Mouse (Mus musculus) left cerebral cortex, adult 11 months (tissue): Measurements from ENCODE around the gene Rab19.
"Not testable (repeated sequence)": the region's sequence is repeated elsewhere in the genome, so short reads cannot be mapped to it uniquely, and the experiment has no call there.

Experiments
- DNase-seq: peaks from one replicate; pipeline ENCODE4 v3.0.0; 2022; ENCODE audit warnings: low spot score

The Rab19 gene

DNA sequence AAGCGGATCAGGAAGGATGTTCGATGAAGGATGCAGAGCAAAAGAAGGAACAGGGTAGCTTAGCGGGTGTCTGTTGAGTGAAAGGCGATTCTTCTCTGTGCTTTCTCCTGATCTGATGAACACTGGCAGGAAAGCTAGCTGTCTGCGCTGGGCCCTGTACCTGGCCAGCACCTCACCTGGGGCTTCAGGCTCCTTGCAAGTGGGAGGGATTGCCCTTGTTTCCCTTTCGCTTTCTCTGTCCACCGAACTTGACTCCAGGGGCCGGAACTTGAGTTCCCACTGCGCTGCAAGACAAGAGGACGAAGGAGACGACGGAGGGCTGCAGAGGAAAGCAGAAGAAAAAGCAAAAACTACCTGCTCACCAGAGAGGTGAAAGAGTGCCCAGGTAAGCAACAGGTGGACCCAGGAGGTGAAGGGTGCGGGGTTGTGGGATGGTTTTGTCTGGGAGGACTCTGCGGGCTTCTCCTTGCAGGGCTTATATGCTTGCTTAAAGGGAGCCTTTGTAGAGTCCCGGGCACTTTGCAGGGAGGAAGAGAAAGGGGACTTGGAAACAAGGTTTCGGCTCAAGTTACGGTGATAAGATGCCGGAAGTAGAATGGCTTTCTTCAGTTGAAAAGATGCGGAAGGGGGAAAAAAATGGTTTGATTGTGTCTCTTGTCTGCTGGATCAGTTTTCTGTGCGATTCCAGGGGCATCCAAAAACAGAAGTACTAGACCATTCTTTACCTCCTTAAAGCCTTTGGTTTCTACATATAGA lies at the start of gene Rab19:
Gene Rab19 (plus strand): TSS at position 51 of the 756 bp plus-strand sequence.
- no peak for DNase-seq

DNA sequence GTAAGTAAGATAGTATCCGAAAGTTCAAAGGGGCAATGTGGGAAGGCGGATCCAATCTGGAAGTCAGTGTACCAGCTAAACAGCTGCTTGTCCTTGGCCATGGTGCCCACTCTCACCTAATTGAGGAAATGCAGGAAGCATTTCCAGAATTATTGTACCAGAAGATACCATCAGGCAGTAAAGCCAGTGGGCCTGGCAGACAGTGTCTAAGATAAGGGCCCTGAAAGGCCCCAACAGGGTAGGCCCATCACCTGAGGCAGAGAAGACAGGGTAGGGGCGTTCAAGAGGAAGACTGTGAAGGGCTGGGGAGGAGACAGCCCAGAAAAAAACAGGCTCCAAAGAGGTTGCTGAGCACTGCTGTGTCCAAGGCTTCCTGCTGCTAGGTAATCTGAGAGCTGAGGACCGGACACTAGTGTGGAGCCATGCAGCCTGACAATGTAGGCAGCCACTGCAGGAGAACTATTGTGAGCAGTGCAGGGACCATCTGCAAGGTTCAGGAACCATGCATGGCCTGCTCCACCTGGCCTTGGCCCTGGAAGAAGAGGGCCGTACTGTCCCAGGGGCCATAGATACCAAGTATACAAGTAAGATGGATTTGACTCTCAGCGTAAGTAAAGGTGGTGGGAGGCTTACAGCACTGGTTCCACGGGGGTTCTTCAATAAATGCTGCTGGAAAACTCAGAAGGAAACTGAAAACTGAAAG lies 48.8 kb upstream of the Rab19 start:
- no peak for DNase-seq

DNA sequence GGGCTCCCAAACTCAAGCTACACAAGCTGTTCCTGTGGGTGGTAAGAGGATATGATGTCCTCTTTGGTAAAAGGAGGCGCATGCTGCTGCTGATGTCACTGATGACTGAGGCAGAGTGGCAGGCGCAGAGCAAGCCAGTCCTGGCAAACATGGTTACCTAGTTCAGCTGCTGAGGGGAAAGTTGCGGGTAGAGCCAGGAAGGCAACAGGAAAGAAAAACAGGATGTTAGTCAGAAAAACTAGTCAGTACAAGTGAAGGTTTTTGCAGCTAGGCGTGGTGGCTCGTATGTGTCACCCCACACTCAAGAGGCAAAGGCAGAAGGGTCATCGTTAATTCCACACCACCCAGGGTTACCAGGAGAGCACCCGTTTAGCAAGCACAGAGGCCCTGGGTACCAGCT lies 46.8 kb upstream of the Rab19 start:
- DNase-seq = no peak

DNA sequence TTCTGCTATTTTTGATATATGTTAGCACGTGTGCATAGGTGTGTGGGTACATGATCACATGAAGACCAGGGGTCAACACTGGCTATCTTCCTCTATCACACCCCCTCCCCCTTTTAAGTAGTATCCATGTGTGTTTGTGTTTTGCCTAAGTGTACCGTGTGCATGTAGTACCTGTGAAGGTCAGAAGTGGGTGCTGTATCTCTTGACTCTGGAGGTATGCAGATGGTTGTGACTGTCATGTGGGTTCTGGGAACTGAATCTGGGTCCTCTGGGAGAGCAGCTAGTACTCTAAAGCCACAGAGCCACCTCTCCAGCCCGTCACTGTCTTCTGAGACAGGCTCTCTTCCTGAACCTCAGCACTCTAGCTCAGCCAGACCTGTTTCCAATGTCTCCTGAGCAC lies 46.1 kb upstream of the Rab19 start:
- no peak for DNase-seq

DNA sequence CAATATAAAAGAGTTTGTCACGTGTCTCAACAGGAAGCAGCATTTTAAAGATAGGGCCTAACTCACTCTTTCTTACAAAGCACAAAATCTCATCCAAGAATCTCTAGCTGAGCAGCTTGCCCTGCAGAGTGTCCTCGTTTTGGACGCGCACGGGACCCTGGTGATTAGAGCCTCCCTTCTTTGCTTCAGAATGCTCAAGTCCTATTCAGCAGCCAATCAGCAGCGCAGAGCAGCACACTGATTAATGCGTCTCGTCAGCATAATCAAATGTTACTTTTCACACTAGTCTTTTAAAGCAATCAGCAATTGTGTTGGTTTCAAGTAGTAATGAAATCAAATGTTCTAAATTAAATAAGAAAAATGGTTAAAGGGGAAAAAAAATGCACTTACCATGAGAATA lies 42.6 kb upstream of the Rab19 start:
- no peak for DNase-seq

DNA sequence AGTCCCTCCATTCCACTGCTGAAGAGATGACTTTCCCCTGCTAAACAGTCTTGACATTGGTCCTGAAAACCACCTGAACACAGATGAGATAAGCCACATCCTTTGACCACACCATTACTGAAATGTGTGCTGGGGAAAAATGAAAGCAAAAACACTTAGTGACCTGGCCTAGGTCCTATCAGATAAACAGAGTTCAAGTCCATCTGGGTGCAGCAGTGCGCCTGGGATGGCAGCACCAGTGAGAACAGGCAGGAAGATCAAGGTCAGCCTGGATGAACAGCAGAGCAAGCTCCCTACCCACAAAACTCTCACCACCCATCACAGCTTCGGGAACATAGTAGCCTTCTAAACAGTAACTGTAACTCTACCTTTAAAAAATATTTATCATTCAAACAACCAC lies 39.2 kb upstream of the Rab19 start:
- DNase-seq = no peak

DNA sequence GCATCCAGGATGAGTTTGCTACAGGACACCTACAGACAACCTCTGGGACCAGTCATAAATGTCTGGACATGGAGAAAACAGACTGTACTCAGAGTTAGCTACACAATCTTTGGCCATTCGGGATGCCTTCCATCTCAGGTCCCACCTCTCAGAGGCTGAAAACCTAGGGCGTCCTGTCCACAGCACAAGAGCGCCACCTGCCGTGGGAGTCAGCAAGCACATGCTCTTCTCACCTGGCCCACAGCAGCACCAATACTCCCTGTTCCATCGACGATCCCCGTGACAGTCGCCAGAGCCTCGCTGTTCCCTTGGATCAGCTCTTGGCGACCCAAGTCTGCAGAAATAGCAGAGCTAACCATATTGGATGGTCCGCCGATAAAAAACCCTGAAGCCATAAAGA lies 37.0 kb upstream of the Rab19 start:
- DNase-seq = peak; percentile 73

DNA sequence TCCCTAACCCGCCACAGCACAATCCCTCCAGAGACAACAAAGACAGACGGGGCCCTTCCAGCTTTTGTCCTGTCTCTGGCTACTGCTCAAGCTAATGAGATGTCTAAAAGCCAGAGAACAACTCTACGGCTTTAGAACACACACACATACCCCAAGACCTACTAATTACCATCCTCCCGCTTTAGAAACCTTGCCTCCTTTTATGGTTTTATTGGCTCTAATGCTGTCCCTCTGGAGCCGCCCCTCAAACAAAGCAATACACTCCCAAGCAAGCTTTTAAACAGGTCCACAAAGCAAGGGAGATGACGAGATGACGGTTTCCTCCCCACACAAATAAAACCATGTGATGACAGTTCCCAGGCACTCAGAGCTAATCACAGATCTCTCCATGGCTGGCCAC lies 35.5 kb upstream of the Rab19 start:
- no peak for DNase-seq

DNA sequence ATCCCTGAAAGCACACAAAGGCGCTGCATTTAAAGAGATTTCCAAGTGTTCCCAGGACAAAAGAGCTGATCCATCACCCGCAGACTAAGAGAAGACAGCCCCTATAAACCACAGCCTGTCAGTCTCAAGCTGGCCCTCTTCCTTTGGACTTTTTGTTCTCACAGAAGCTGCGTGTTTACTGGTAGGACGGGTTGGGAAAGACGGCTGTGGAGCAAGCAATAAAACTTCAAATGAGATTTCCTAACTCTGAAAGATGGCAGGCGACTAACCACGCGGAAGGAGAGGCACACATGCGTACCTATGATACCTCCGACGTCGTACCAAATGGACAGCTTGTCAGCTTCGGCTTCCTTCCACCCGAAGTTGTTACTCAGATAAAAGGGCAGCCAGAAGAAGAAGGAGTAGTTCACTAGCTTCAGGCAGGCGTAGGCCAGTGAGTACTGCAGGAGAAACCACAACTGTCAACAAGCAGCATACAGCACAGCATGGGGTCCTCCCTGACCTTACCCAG lies 33.9 kb upstream of the Rab19 start:
- no peak for DNase-seq

DNA sequence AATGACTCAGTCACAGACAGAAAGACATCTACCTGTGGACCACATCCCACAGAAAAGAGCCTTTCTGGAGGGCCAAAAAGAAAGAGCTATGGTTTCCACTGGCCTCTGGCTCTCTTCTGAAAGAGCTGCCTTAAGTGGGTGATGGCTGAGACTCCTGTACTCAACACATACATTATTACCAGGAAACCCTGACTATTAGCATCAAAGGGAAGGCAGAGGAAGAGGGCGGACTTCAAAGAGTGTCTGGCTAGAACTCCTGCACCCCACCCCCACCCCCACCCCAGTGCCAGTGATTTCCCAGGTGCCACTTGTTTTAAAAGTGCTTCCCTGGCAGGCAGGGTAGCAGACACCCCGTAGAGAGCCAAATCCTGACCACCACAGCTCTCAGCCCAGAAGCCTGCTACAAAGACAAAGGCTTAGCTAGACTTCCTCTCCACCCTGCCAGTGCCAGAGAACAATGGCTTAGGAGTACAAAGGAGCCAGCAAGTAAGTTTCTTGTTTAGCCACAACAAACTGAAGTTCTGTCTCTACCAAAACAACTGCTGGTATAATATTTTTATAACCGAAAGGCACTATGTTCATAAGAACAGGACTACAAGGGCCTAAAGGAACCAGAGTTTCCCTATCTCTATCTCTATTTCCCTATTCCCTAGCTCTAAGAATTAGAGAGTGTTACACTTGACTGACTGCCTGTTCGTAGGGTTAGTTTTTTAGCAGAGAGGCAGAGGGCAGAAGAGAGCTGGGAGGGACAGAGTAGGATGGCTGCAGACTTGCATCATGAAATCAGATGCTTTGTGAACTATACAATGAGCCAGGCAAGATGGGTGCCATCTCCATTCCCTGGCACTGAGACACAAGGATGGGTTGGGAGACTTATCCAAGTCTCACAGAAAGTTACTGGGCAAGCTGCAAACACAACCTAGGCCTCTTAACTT lies 32.8 kb upstream of the Rab19 start:
- no peak for DNase-seq

DNA sequence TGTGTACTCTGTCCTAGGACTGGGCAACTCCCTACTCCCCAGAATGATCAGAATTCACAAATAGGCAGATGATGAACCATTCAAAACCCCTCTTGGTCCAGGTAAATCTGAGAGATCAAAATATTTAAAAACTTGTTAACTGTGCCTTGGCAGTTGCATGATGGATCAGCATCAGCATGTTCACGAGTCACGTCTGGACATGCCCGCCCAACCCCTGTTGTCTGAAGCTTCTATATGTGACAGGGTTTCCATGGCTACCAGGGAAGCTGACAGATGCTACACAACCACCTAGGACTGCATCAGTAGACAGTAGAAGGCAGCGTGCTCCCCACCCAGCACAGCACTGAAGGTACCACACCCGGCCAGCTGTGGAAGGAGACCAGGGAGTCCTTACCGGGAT lies 32.0 kb upstream of the Rab19 start:
- no peak for DNase-seq

DNA sequence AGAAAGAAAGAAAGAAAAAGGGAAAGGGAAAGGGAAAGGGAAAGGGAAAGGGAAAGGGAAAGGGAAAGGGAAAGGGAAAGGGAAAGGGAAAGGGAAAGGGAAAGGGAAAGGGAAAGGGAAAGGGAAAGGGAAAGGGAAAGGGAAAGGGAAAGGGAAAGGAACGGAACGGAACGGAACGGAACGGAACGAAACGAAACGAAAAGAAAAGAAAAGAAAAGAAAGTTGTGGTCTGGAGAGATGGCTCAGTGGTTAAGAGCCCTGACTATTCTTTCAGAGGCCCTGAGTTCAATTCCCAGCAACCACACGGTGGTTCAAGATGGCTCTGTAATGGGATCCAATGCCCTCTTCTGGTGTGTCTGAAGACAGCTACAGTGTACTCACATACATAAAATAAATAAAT lies 21.8 kb upstream of the Rab19 start:
- DNase-seq = not testable (repeated sequence)

DNA sequence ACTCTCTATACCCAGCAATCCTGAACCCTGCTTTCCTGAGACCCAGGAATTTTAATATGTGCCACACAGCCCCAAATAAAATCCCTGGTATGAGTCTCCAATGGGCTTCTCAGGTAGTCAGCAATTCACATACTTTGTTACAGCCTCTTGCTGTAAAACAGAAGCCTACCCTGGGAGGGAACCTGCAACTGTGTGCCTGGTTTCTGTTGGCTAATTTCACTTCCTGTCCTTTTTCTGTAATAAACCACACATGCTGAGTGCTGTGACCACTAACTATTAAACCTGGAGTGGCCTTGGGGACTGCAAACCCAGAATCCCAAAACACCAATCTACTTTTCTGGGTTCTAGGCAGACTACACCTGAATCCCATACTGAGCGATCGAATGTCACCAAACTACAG lies 18.3 kb upstream of the Rab19 start:
- DNase-seq = no peak

DNA sequence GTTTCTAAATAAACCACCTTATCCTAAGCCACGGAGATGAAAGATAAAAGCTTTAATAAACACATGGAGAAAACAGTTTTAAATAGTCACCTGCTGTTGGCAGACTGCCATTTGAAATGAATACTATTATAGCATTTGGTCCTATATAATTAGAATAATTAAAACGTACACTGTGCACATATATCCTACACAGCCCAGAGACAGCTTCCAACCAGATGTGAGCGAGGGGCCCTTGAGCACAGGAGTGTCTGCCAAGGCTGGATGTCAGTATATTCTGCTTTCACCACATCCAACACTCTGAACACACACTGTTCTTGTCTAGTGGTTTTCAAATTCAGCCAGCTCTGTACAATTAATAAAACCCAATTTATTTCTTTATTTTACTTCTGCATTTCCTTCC lies 11.3 kb upstream of the Rab19 start:
- no peak for DNase-seq

DNA sequence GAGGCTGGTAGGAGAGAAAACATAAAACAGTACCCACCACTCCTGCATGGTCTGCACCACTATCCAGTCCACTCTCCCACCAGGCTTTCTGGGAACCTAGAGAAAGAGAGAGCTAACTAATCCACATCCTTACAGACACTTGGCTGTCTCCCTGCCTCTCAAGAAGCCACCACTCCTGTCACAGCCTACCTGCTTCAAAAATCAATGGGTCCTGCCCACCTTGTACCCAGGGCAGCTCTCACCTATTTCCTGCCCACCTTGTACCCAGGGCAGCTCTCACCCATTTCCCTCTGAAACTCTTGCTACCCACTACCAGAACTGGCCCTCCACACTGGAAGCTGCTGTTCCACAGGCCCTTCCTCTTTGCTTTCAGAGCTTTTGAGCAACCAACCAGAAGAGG lies 8.9 kb upstream of the Rab19 start:
- no peak for DNase-seq

DNA sequence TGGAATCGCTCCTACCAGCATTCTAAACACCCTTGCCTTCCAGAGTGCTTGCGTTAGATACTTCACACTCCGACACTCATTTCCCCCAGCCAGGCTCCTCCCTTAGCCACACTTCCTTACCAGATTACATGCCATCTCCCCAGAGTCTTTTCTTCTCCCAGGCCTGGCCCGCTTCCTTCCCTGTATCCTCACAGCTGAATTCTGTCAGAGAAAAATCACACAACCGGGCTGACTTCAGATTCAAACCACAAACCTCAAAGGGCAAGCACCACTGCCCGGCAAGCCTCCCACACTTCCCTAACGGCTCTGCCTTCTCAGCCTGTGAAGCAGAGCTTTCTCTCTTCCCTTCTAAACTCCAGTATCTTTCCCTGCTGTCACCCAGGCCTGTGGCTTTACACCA lies 8.2 kb upstream of the Rab19 start:
- no peak for DNase-seq

DNA sequence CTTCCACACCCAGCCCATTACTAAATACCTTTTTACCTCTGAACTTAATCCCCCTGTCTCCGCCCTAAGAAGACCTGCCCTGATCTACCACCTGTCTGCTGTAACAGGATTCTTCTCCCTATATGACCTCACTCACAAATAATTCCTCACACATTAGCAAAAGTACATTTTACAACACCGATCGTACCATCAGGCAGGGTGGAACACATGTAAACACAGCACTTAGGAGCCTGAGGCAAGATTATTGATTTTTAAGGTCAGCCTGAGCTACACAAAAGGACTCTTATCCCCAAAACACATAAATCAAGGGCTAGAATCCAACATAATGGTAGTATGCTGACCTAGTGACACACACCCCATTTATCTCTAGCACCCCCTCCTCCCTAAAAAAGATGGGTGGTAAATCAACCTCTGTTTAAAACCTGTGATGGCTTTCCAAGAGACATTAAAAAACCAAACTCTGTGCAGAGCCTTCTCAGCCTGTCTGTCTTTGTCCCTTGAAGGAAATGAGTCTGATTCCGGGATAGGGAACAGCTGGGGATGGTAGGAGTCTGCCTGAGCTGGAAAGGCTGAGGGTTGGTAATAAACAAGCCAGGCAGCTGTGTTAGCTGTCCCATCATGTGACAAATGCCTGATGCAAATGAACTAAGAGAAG lies 7.5 kb upstream of the Rab19 start:
- DNase-seq = no peak

DNA sequence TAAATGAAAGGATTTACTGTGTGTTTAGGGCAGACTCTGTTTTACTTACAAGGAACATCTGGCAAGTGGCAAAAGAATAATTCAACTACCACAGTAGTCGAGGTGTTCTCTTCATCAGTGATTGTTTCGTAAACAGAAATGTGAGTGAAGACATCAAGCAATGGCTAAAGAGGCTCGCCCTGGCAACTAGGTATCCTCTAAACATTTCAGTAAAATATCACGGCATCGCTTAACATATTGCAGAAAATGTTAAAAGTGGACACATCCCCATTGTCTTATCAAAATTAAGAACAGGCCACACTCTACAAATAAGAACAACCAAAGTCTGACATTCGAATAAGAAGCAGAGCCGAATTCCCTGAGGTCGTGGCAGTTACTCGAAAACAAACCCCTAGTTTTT lies 4.2 kb upstream of the Rab19 start:
- DNase-seq = no peak

DNA sequence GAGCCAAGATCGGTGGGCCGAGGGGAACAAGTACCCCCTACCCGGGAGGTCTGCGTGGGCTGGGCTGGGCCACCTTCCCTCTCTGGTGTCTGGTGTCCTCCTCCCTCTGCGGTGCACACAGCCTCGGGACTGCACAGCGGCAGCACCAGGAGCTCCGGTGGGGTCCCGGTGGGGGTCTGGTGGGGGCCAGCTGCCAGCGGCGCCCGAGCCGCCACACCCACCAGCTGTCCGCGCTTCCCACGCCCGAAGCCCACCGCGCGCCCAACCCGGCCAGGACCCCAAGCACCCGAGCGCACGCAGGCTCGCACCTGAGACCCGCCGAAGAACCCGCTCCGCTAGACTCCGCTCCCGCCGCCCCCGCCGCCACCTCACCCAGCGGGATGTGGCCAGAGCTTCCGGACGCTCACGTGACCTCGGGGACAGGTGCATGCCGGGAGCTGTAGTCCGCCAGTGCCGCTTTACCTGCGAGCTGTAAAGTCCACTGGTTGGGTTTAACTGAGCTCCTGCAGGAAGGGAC lies 3.6 kb upstream of the Rab19 start, which contains the start of gene Slc37a3:
Gene Slc37a3 (minus strand): TSS at position 365 of the 517 bp plus-strand sequence.
- DNase-seq = peak; percentile 79

DNA sequence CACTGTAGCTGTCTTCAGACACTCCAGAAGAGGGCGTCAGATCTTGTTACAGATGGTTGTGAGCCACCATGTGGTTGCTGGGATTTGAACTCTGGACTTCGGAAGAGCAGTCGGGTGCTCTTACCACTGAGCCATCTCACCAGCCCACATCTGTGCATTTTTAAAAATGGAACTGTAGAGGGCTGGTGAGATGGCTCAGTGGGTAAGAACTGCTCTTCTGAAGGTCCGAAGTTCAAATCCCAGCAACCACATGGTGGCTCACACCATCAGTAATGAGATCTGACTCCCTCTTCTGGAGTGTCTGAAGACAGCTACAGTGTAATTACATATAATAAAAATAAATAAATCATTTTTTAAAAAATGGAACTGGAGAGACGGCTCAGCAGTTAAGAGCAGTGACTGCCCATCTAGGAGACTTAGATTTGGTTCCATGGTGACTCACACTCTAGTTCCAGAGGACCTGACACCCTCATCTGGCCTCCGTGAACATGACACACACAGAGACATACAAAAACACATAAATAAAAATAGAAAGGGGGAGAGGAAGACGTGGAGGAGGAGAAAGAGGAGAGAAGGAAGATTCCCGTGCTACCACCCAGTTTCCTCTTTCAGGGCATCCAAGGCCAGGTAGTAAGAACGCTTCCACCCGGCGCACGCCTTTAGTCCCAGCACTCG lies 2.7 kb upstream of the Rab19 start:
- DNase-seq = not testable (repeated sequence)

DNA sequence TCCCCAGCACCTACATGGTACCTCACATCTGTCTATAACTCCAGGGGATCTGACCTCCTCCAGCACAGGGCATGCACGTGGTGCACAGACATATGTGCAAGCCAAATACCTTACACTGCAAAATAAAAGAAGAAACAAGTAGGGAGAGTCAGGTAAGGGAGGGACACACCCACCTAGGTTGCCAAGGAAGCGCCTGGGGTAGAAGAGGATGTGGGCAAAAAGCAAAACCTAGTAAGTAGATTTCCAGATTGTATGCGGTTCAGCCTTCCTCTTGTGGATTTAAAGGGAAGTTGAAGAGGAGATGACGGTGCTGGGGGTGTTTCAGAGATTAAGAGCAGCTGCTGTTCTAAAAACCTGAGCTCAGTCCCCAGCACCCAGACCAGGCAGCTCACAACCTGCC lies 1.8 kb upstream of the Rab19 start:
- DNase-seq = no peak
